Comparison of ENCODE assay signal across 8 mouse cellular contexts in genomic region chr9:15306398-15307119, GRCm38 (mm10). TPM values are rescaled to one million over a fixed set of nuclear protein-coding genes. Genes with fewer than 3 reads are reported as not detected.
DNase-seq lines count a peak whose midpoint lies in the region; ATAC-seq and TF ChIP-seq lines count a peak whose summit lies in the region.

Gene 4931406C07Rik (minus strand): TSS chr9:15306448.

- H3K36me3 ChIP-seq in kidney, postnatal 0 days (ENCODE audit: insufficient read depth, low read length) = peaks cover 19% of the 10 kb centered on the region
- H3K36me3 ChIP-seq in limb, embryonic 13.5 days = peaks cover 37% of the 10 kb centered on the region

- DNase-seq in kidney, postnatal 0 days (ENCODE audit: low spot score) = peak; percentile 65
- no peak for DNase-seq in kidney, postnatal 14 days
- DNase-seq in ES-CJ7 (ENCODE audit: low read depth, low spot score) = peak; percentile 59
- peak; percentile 66 for DNase-seq in embryo, embryonic 10.5 days (ENCODE audit: low spot score)
- peak in 1 of 2 experiments; percentile 20 for DNase-seq in heart, postnatal 10 days
- peak; percentile 38 for DNase-seq in skeletal muscle tissue, adult 2 months (ENCODE audit: low read depth, low spot score)
- no peak for DNase-seq in spleen, postnatal 10 days (ENCODE audit: low spot score in 2 of 2)

- WGBS in kidney, postnatal 0 days = under 1% methylated on average over 35 of the region's 35 CpGs
- under 1% methylated on average over 35 of the region's 35 CpGs for WGBS in limb, embryonic 13.5 days

- H3K9ac ChIP-seq in kidney, postnatal 0 days (ENCODE audit: low read depth, low read length) = peak within 1 kb of the TSS; percentile 91
- H3K9ac ChIP-seq in limb, embryonic 13.5 days = peak within 1 kb of the TSS; percentile 98

- intact Hi-C loops in heart, postnatal 10 days (cut with DNase I) = loop anchor here (10.0 kb wide), 1 partner anchor 272 kb away; no protein-coding TSS in a partner anchor

- no peaks in the 10 kb centered on the region for H3K27me3 ChIP-seq in kidney, postnatal 0 days (ENCODE audit: insufficient read depth, low read length)
- H3K27me3 ChIP-seq in limb, embryonic 13.5 days = no peaks in the 10 kb centered on the region

- peak; percentile 65 for ATAC-seq in kidney, postnatal 0 days (replicated peaks; ENCODE audit: low FRiP score, low read depth)
- peak; percentile 86 for ATAC-seq in limb, embryonic 13.5 days (ENCODE audit: low FRiP score, low read depth)

- no peaks in the 10 kb centered on the region for H3K9me3 ChIP-seq in kidney, postnatal 0 days (replicated peaks; ENCODE audit: low read length)
- H3K9me3 ChIP-seq in limb, embryonic 13.5 days = no peaks in the 10 kb centered on the region

- peak within 1 kb of the TSS; percentile 94 for H3K27ac ChIP-seq in kidney, postnatal 0 days
- peak within 1 kb of the TSS; percentile 95 for H3K27ac ChIP-seq in limb, embryonic 13.5 days

- H3K4me3 ChIP-seq in kidney, postnatal 0 days (replicated peaks; ENCODE audit: low read depth, low read length) = peak within 1 kb of the TSS; percentile 88
- peak within 1 kb of the TSS; percentile 88 for H3K4me3 ChIP-seq in limb, embryonic 13.5 days

- 0 out of 2 replicates have a peak, but pooled peaks cover 14% of the 10 kb centered on the region for H3K4me1 ChIP-seq in kidney, postnatal 0 days (replicated peaks; ENCODE audit: insufficient read depth, low read length)
- peaks cover 37% of the 10 kb centered on the region for H3K4me1 ChIP-seq in limb, embryonic 13.5 days

- H3K4me2 ChIP-seq in kidney, postnatal 0 days (ENCODE audit: low read length) = peak within 1 kb of the TSS; percentile 57
- H3K4me2 ChIP-seq in limb, embryonic 13.5 days (replicated peaks) = peak within 1 kb of the TSS; percentile 88

- no peak for TF ChIP-seq CTCF in kidney, postnatal 0 days (IDR thresholded peaks at IDR 0.05; ENCODE audit: low read depth)

RNA-seq across cellular contexts. Expression of gene 4931406C07Rik, which starts in this region (rescaled TPM):
- polyA plus RNA-seq in kidney, postnatal 0 days (2015; fragmentation: Nextera tagmentation; extraction: Ambion mirVana) = 55.2 and 58.6 TPM in 2 replicates
- total RNA-seq in heart, postnatal 10 days (2021) = 10 to 100 TPM; 12.9 to 20.4 TPM
- polyA plus RNA-seq in limb, embryonic 13.5 days (2015; fragmentation: Nextera tagmentation; extraction: Ambion mirVana) = 11.8 and 12.2 TPM in 2 replicates

Comparison
In these comparisons a context has a peak if more than half of its experiments do, and no peak if none do; other contexts are left out.
1. DNase-seq: peak in kidney, postnatal 0 days (single experiment), ES-CJ7 (single experiment), embryo, embryonic 10.5 days (single experiment) and skeletal muscle tissue, adult 2 months (single experiment); none in kidney, postnatal 14 days (single experiment) and spleen, postnatal 10 days (0 of 2).